Mouse (Mus musculus): Measurements from ENCODE around the gene Fat4. TPM values are rescaled to one million over a fixed set of nuclear protein-coding genes. Genes with fewer than 3 reads are reported as not detected.

The Fat4 gene
- polyA plus RNA-seq, 1 experiment from 2014 or later = 11.8 TPM

GRCm38 (mm10) chr3:38989181-38989580 lies 102.4 kb downstream of the Fat4 start:
- H3K9ac ChIP-seq (replicated peaks) = no peak overlapping the region
- H3K36me3 ChIP-seq = peaks cover 10% of the 10 kb centered on the region; the same call in 1 of the 2 replicates
- H3K27ac ChIP-seq (replicated peaks) = no peak overlapping the region
- no peaks in the 10 kb centered on the region for H3K9me3 ChIP-seq (replicated peaks)
- H3K4me3 ChIP-seq (replicated peaks) = no peak overlapping the region
- no peak for ATAC-seq (ENCODE audit: low FRiP score)
- 0 out of 2 replicates have a peak, but pooled peaks cover 5% of the 10 kb centered on the region for H3K4me1 ChIP-seq
- 88% methylated on average over 3 of the region's 3 CpGs for WGBS
- no peak overlapping the region for H3K4me2 ChIP-seq
- no peaks in the 10 kb centered on the region for H3K27me3 ChIP-seq (replicated peaks)

GRCm38 (mm10) chr3:39000011-39000410 lies 113.3 kb downstream of the Fat4 start:
- no peak overlapping the region for H3K27ac ChIP-seq (replicated peaks)
- H3K9me3 ChIP-seq (replicated peaks) = no peaks in the 10 kb centered on the region
- 53% methylated on average over 3 of the region's 3 CpGs for WGBS
- no peaks in the 10 kb centered on the region for H3K4me1 ChIP-seq
- no peaks in the 10 kb centered on the region for H3K27me3 ChIP-seq (replicated peaks)
- H3K4me3 ChIP-seq (replicated peaks) = no peak overlapping the region
- peaks cover 51% of the 10 kb centered on the region for H3K36me3 ChIP-seq
- no peak overlapping the region for H3K9ac ChIP-seq (replicated peaks)
- ATAC-seq (ENCODE audit: low FRiP score) = no peak
- H3K4me2 ChIP-seq = no peak overlapping the region

DNA sequence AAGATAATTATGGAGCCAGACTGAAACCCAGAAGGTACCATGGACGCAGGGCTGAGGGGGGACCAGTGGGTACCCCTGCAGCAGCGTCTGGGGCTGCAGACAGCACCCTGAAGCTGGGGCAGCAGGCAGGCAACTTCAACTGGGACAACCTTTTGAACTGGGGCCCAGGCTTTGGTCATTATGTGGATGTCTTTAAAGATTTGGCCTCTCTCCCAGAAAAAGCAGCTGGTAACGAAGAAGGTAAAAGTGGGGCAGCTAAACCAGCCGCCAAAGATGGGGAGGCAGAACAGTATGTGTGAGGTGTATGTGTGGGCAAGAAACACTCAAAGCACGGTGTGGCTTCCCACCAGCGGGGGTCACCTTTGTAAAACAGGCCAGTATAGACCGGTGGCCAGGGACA lies 123.8 kb downstream of the Fat4 start:
- Histone ChIP-seq H3K9me3 (replicated peaks) (no peaks in the 10 kb centered on the region), H3K27me3 (replicated peaks) (no peaks in the 10 kb centered on the region), H3K36me3 (peaks cover 37% of the 10 kb centered on the region), H3K4me3 (replicated peaks) (no peak overlapping the region), H3K27ac (replicated peaks) (peak overlapping the region; percentile 1; the same call in 1 of the 2 replicates), H3K9ac (replicated peaks) (no peak overlapping the region), H3K4me1 (no peaks in the 10 kb centered on the region), H3K4me2 (no peak overlapping the region)
- no peak for ATAC-seq (ENCODE audit: low FRiP score)
- WGBS = 65% methylated on average over 7 of the region's 7 CpGs

DNA sequence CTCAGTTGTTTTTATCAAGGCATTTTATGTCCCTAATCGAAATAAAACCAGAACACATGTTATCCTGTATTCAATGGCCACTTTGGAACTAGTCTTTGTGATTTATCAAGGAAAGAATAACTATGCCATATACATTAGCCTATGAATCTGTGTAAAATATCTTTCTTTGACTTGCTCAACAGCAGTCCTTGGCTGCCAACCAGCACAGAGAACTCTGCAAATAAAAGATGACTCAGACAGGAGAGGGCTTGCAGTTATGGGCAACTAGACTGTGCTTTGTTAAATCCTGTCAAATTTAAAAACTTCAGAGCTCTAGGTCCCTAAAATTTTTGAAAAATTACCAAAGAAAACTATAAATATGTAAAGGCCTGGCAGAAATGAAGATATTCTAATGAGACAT lies 130.9 kb downstream of the Fat4 start:
- WGBS = 61% methylated on average over 1 of the region's 1 CpGs
- no peak for ATAC-seq (ENCODE audit: low FRiP score)

GRCm38 (mm10) chr3:39036113-39036512 lies 149.4 kb downstream of the Fat4 start:
- Histone ChIP-seq H3K27me3 (replicated peaks) (no peaks in the 10 kb centered on the region), H3K9me3 (replicated peaks) (no peaks in the 10 kb centered on the region), H3K4me3 (replicated peaks) (no peak overlapping the region), H3K27ac (replicated peaks) (no peak overlapping the region), H3K9ac (replicated peaks) (no peak overlapping the region), H3K36me3 (no peaks in the 10 kb centered on the region), H3K4me1 (no peaks in the 10 kb centered on the region; the same call in 1 of the 2 replicates), H3K4me2 (no peak overlapping the region)
- peak; percentile 90 for ATAC-seq (ENCODE audit: low FRiP score)
- 28% methylated on average over 2 of the region's 2 CpGs for WGBS

More for the DNA sequence above, 130.9 kb downstream of the Fat4 start:
- no peaks in the 10 kb centered on the region for H3K4me1 ChIP-seq
- no peak overlapping the region for H3K9ac ChIP-seq (replicated peaks)
- H3K27me3 ChIP-seq (replicated peaks) = no peaks in the 10 kb centered on the region
- no peak overlapping the region for H3K4me3 ChIP-seq (replicated peaks)
- H3K9me3 ChIP-seq (replicated peaks) = no peaks in the 10 kb centered on the region
- H3K36me3 ChIP-seq = no peaks in the 10 kb centered on the region
- H3K27ac ChIP-seq (replicated peaks) = no peak overlapping the region
- no peak overlapping the region for H3K4me2 ChIP-seq

DNA sequence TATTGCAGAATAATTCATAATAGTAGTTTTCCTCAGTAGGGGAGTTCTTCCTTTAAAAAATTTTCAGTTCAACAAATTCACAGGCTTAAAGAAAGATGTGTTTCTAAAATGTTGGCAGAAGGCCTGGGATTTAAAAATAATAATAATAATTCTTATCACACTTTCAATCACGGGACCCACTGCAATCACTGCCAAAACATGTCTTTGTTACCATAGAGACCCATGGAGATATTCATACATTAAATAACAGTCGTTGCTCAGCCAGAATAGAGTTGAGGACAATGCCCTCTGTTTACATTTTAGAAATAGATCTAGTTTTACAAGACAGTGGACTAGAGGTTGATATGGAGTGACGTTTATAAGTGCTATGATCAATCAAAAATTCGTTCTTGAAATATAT lies 159.7 kb downstream of the Fat4 start:
- no peak overlapping the region for H3K9ac ChIP-seq (replicated peaks)
- no peak for ATAC-seq (ENCODE audit: low FRiP score)
- H3K4me3 ChIP-seq (replicated peaks) = no peak overlapping the region
- H3K4me1 ChIP-seq = peaks cover 15% of the 10 kb centered on the region
- H3K27me3 ChIP-seq (replicated peaks) = no peaks in the 10 kb centered on the region
- no peak overlapping the region for H3K27ac ChIP-seq (replicated peaks)
- no peak overlapping the region for H3K4me2 ChIP-seq
- H3K36me3 ChIP-seq = no peaks in the 10 kb centered on the region
- whole genome bisulfite sequencing = 57% methylated on average over 4 of the region's 4 CpGs
- H3K9me3 ChIP-seq (replicated peaks) = no peaks in the 10 kb centered on the region

GRCm38 (mm10) chr3:39047621-39048303 lies 161.0 kb downstream of the Fat4 start:
- peak overlapping the region; percentile 54; the same call in 1 of the 2 replicates for H3K27ac ChIP-seq (replicated peaks)
- no peaks in the 10 kb centered on the region for H3K9me3 ChIP-seq (replicated peaks)
- peaks cover 15% of the 10 kb centered on the region for H3K4me1 ChIP-seq
- H3K27me3 ChIP-seq (replicated peaks) = no peaks in the 10 kb centered on the region
- peak; percentile 54; the same call in 1 of the 2 replicates for ATAC-seq (ENCODE audit: low FRiP score)
- no peaks in the 10 kb centered on the region for H3K36me3 ChIP-seq
- H3K4me3 ChIP-seq (replicated peaks) = no peak overlapping the region
- 61% methylated on average over 10 of the region's 10 CpGs for WGBS
- no peak overlapping the region for H3K9ac ChIP-seq (replicated peaks)
- H3K4me2 ChIP-seq = no peak overlapping the region

- WGBS = 25% methylated on average over 5 of the region's 5 CpGs
- ATAC-seq (ENCODE audit: low FRiP score) = peak; percentile 34; the same call in 1 of the 2 replicates
Observed at GRCm38 (mm10) chr3:39048304-39048667, 161.5 kb downstream of the Fat4 start.

DNA sequence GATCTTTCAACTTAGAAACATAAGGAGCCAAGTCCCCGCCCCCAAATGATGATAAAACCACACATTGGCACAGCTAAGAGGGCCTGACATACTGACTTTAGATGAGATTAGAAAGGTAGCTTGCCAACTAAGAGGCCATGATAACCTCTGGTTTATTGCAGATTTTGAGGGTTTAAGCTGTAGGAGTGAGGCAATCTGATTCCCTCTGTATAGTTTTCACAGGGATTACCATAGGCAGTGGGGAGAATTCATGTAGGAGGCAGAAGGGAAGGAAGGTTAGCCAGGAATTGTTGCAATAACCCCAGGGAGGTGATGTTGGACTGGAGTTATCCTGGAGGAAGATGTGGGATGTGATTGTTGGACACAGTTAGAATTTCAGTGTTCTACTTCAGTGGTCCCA lies 163.4 kb downstream of the Fat4 start:
- Histone ChIP-seq H3K9ac (replicated peaks) (no peak overlapping the region), H3K4me1 (peaks cover 15% of the 10 kb centered on the region), H3K4me2 (no peak overlapping the region), H3K36me3 (no peaks in the 10 kb centered on the region), H3K27me3 (replicated peaks) (no peaks in the 10 kb centered on the region), H3K9me3 (replicated peaks) (no peaks in the 10 kb centered on the region), H3K27ac (replicated peaks) (no peak overlapping the region), H3K4me3 (replicated peaks) (no peak overlapping the region)
- WGBS = 86% methylated on average over 1 of the region's 1 CpGs
- no peak for ATAC-seq (ENCODE audit: low FRiP score)

More at GRCm38 (mm10) chr3:39048304-39048667, 161.5 kb downstream of the Fat4 start:
- no peak overlapping the region for H3K27ac ChIP-seq (replicated peaks)
- H3K4me2 ChIP-seq = no peak overlapping the region
- no peaks in the 10 kb centered on the region for H3K27me3 ChIP-seq (replicated peaks)
- no peaks in the 10 kb centered on the region for H3K36me3 ChIP-seq
- H3K9me3 ChIP-seq (replicated peaks) = no peaks in the 10 kb centered on the region
- peaks cover 19% of the 10 kb centered on the region for H3K4me1 ChIP-seq
- no peak overlapping the region for H3K4me3 ChIP-seq (replicated peaks)
- no peak overlapping the region for H3K9ac ChIP-seq (replicated peaks)

- ATAC-seq (ENCODE audit: low FRiP score) = peak; percentile 54; the same call in 1 of the 2 replicates
- Histone ChIP-seq H3K4me2 (no peak overlapping the region), H3K4me3 (replicated peaks) (no peak overlapping the region)
Observed at GRCm38 (mm10) chr3:39053072-39053471, 166.3 kb downstream of the Fat4 start.

More at GRCm38 (mm10) chr3:39053072-39053471, 166.3 kb downstream of the Fat4 start:
- H3K27ac ChIP-seq (replicated peaks) = no peak overlapping the region
- H3K27me3 ChIP-seq (replicated peaks) = no peaks in the 10 kb centered on the region
- H3K36me3 ChIP-seq = no peaks in the 10 kb centered on the region
- H3K4me1 ChIP-seq = peaks cover 9% of the 10 kb centered on the region; the same call in 1 of the 2 replicates
- no peaks in the 10 kb centered on the region for H3K9me3 ChIP-seq (replicated peaks)
- WGBS = 21% methylated on average over 6 of the region's 6 CpGs
- no peak overlapping the region for H3K9ac ChIP-seq (replicated peaks)
